Mouse (Mus musculus) testis, postnatal 10 days (tissue): Measurements from ENCODE around the gene Atp5g2.
"Not testable (repeated sequence)": the region's sequence is repeated elsewhere in the genome, so short reads cannot be mapped to it uniquely, and the experiment has no call there.

Source experiments
- DNase-seq: peaks from one replicate; pipeline ENCODE4 v3.0.0; 2021; ENCODE audit warnings: low spot score

Atp5g2 gene

GRCm38 (mm10) chr15:102665494-102665893 is 6.7 kb downstream of the Atp5g2 start:
- peak; percentile 75 for DNase-seq

DNA sequence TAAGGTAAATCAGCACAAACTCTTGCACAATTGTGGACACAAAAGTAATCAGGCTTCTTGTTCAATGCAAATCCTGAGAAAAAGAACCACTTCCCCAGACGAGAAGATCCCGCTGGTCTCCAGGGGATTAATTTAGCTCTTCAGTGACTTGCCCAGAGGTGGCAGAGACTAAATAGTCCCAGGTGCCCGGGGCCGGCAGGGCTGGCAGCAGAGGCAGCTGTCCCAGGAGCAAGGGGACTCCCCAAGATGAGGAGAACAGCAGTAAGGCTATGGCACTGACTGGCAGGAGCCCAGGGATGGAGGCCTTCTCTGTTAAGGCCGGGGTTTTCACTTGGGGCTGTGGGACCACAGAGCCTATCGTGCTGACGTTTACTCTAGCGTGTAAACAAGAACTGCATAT is 8.3 kb downstream of the Atp5g2 start:
- no peak for DNase-seq

GRCm38 (mm10) chr15:102662601-102663000 is 9.6 kb downstream of the Atp5g2 start:
- not testable (repeated sequence) for DNase-seq

DNA sequence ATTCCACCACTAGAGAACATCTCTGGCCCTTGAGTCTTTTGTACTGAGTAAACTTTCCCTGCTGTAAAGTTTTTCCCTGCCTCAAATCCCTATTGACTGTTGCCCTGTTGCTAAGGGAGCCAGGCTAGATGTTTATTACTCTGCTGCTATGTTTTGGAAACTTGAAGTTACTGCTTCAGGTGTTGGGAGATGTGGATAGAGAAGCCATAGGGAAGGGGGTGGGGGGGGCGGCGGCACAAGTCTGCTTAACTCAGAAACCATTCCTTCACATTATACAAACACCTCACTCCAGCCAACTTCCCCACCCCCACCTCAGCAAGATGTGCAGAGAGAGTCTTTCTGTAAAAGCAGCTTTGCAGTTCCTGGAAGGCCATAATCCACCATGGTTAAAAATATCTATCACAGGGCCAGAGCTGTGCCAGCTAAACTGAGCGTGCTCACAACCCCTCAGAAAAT is 14.2 kb downstream of the Atp5g2 start:
- DNase-seq: no peak

- peak; percentile 47 for DNase-seq
These were observed 15.5 kb downstream of the Atp5g2 start for GRCm38 (mm10) chr15:102656658-102657057.

GRCm38 (mm10) chr15:102651928-102652660 is 20.1 kb downstream of the Atp5g2 start:
- DNase-seq: not testable (repeated sequence)

DNA sequence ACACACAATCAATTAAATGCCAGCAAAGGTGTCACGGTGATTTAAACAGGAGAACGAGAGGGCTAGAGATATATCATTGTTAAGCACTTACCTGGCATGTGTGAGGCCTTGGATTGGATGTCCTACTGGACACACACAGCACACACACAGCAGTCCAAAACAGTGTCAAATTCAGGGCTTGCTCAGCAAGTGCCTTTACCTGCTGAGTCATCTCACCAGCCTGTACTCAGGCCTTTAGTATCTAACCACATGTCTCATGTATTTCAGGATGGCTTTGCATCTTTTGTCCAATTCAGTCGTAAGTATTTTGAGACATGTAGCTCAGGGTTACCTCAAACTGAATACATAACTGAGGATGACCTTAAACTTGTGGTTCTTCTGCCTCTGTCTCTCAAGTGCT is 21.0 kb downstream of the Atp5g2 start:
- DNase-seq: no peak

- DNase-seq: no peak
These were observed 36.3 kb downstream of the Atp5g2 start for GRCm38 (mm10) chr15:102635817-102636216.

DNA sequence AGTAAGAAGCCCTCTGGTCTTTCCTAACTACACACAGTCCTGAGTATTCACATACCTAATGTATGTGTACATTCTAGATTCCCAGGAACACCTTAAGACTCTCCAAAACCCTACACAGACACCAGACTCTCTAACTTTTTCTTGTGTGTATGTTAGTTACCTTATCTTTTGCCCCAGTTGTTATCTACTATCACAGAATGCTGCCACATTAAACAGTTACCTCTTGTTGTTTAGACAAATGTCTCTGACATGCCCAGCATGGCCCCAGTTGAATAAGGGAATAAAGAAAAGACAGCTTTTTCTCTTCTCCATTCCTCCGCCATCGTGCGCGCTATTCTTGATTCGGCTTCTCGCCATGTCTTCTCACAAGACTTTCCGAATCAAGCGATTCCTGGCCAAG is 37.5 kb downstream of the Atp5g2 start:
- no peak for DNase-seq

DNA sequence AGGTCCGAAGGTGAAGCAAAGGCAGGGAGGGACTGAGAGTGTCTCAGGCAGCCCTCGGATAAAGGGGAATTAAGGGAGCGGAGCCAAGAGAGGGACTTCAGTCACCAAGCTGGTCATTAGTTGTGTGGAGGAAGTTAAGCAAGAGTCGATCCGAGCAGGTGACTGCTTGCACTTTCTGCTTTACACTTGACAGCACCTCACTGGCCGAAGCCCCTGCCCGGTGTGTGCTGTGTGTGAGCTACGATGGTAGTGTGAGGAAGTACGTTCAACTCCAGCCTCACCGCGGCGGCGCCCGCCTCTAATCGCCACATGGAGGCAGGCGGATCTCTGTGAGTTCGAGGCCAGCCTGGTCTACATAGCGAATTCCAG is 46.5 kb downstream of the Atp5g2 start:
- DNase-seq: peak; percentile 68

- peak; percentile 100 for DNase-seq
These were observed 47.0 kb downstream of the Atp5g2 start, which contains the start of the genes Gm28047 and Atf7 for GRCm38 (mm10) chr15:102624970-102625686. Gene Gm28047 (minus strand): TSS chr15:102625067. Gene Atf7 (minus strand): TSS chr15:102625464.

- DNase-seq: peak; percentile 46
These were observed 47.7 kb downstream of the Atp5g2 start for GRCm38 (mm10) chr15:102624291-102624969.

- no peak for DNase-seq
These were observed 49.0 kb downstream of the Atp5g2 start for GRCm38 (mm10) chr15:102623121-102623520.

GRCm38 (mm10) chr15:102622536-102622935 is 49.6 kb downstream of the Atp5g2 start:
- no peak for DNase-seq

GRCm38 (mm10) chr15:102620765-102621164 is 51.4 kb downstream of the Atp5g2 start:
- no peak for DNase-seq

- DNase-seq: no peak
These were observed 52.7 kb downstream of the Atp5g2 start for GRCm38 (mm10) chr15:102619486-102619885.

GRCm38 (mm10) chr15:102617654-102618053 is 54.5 kb downstream of the Atp5g2 start:
- DNase-seq: no peak

- no peak for DNase-seq
These were observed 56.0 kb downstream of the Atp5g2 start for GRCm38 (mm10) chr15:102616174-102616573.

DNA sequence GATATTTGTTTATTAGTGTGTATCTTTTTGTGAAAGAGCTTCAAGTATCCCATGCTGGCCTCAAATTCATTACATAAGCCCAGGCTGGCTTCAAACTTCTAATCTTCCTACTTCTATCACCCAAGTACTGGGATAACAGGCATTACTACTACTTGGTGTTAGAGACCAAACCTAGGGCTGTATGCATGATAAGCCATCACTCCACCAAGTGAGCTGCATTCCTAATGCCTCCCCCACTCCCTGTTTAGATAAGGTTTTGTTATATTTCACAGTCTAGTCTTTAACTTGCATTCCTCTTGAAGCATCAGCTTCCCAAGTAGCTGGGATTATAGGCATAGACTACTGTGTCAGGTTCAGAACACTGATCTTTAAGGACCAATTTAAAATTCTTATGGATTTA is 57.9 kb downstream of the Atp5g2 start:
- DNase-seq: no peak

- no peak for DNase-seq
These were observed 59.2 kb downstream of the Atp5g2 start for GRCm38 (mm10) chr15:102612966-102613365.
